Mouse (Mus musculus) adrenal gland, postnatal 4 days (tissue): ENCODE results near the gene Senp3. TPM values are rescaled to one million over a fixed set of nuclear protein-coding genes. Genes with fewer than 3 reads are reported as not detected.
"Not testable (repeated sequence)": the region's sequence is repeated elsewhere in the genome, so short reads cannot be mapped to it uniquely, and the experiment has no call there.

ENCODE experiments used
- DNase-seq, 2 experiments: peaks; one replicate each; pipeline ENCODE4 v3.0.0; 2021 to 2022; ENCODE audit warnings: low spot score in 2 of 2, mixed read lengths in 2 of 2
- microRNA-seq: library from miRNA; unstranded; fragments of <30 nt; microRNA quantifications from one replicate; pipeline ENCODE4 v1.2.0, GENCODE M21; 2021
- total RNA-seq, 2 experiments: library from RNA; stranded (reverse); gene quantifications; 2 replicates each; pipeline ENCODE4 v1.2.3; 2021

The Senp3 gene
- total RNA-seq, 2 experiments from 2014 or later = 86.6 to 90.7 TPM

DNA sequence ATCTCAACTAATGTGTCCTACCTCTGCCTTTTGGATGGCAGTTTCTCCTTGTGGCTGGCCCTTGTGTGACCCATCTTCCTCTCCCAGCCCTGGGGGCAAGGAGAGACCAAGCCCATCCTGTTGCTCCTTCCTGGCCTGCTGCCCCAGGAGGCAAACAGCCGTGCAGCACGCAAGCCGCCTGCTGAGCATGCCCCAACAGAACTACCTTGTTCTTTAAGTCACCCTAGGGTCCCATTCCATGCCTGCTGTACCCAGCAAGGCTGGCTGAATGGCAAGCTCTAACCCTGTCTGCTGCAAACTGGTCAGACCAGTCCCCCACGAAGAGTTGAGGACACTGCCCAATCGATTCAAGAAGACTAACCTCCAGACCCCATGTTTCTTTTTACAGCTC is 25.8 kb downstream of the Senp3 start:
- DNase-seq = no peak

DNA sequence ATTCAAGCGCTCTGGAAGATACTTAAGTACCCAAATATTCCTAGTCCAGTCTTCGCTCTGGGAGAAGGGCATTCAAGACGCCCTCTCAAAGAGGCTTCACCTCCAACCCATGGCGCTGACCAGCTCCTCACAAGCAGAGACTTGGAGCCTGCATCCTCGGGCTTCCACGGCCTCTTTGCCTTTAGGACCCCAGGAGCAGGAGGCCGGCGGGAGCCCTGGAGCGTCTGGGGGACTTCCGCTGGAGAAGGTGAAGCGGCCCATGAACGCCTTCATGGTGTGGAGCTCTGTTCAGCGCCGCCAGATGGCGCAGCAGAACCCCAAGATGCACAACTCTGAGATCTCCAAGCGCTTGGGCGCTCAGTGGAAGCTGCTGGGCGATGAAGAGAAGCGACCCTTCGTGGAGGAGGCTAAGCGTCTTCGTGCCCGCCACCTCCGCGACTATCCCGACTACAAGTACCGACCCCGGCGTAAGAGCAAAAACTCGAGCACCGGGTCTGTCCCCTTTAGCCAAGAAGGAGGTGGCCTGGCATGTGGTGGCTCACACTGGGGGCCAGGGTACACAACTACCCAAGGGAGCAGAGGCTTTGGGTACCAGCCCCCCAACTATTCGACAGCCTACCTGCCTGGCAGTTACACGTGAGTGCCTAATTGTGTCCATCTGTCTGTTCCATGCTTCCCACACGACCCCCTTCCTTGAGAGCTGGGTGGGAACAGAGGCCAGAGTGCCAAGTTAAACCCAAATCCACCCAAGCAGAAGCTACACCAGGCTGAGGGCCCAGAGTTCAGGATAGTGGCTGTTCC is 26.4 kb downstream of the Senp3 start, which contains the start of gene Sox15:
Sox15 (plus strand) TSS at position 51 of the 801 bp plus-strand sequence.
- DNase-seq = no peak

DNA sequence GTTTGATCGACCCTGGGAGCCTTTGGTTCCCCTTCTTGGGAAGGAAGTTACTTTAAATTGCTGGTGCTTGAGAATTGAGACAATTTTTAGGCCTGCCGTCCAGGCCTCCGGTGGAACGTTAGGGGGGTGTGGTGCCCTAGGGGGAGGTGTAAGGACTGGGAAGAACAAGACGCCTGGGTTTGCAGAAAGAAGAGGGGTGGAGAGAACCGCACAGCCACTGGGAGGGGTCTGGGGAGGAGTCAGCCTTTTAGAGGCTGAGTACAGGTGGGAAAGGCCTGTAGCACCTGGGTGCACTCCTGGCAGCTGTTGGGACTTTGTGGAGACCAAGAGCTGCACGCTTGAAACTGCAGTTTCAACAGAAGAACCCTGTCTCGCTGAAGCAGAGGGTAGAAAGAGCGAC is 27.1 kb downstream of the Senp3 start:
- no peak for DNase-seq

DNA sequence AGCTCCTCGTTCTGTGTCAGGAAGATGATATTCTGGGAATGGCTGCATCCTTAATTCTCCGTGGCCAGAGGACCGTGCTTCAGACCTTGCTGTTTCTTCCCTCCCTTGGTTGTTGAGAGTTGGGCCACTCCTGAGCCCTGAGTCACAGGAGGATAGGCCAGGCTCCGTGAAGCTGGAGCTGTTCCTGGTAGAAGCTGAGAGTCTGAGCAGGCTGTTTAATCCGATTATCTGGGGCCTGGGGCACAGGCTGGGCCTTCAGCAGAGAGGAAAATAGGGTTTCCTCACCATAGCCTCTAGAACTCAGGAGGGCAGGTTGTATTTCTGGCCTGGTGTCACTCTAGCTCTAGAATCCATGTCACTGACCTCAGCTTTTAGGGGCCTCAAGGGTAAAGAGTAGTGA is 28.5 kb downstream of the Senp3 start:
- DNase-seq = no peak

DNA sequence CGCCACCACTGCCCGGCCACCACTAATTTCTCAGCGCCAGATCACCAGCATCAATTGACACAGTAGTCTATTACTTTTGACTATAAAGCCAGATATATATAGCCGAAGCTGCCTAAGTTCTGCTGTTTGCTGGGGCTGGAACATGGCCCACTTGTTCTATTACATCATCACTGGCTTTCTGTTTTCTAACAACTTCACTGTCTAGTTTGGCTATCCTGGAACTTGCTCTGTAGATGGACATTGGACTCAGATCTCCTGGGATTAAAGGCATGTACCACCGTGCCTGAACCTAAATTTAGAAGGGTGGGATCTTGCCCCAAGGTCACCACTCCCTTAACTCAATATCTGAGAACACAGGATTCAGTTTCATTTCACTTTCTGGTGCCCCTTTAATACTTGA is 36.0 kb downstream of the Senp3 start:
- DNase-seq = no peak

DNA sequence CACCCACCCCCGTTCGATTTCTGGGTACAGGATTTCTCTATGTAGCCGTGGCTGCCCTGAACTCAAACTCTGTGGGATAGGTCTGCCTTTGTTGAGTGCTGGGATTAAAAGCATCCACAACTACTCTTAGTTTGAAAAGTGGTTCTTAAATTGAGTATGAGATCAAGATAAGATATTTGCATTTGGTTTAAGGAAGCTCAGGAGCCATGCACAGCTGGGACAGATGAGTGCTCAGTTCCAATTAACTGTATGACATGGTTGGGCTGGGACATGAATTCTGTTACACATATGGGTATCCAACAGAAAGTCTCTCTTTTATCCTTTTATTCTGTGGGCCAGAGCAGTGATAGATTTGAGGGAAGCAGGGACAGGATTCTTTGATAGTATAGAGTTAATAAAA is 46.4 kb downstream of the Senp3 start:
- no peak for DNase-seq

DNA sequence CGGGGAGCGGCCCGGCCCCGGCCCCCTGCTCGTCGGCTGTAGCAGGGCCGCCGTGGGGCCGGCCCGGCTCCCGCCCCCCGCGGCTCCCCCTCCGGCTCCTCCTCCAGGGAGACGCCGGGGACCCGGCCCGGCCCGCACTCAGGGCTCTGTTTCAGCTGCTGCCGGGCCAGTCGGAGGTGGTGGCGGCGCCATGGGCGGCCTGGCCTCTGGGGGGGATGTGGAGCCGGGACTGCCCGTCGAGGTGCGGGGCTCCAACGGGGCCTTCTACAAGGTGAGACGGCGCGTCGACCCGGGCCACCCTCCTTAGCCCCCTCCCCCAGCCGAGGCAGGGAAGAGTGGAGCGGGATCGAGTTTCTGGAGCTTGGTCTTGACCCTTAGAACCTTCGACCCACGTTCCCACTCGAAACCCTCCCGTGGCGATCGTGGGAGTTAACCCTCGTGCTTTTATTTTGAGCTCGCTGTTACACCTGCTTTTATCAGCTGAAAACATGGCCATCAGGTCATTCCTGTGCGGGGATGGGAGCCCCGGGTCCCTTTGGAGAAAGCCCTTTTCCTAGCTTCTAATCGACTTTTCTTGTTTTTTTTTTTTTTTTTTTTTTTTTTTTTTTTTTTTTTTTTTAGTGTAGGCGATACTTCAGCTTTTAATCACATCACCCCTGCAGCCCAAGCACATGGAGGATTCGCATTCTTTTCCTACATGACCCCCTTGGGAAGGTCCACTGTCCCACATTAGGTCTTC is 48.6 kb downstream of the Senp3 start:
- DNase-seq = peak in 1 of 2 experiments; percentile 52

DNA sequence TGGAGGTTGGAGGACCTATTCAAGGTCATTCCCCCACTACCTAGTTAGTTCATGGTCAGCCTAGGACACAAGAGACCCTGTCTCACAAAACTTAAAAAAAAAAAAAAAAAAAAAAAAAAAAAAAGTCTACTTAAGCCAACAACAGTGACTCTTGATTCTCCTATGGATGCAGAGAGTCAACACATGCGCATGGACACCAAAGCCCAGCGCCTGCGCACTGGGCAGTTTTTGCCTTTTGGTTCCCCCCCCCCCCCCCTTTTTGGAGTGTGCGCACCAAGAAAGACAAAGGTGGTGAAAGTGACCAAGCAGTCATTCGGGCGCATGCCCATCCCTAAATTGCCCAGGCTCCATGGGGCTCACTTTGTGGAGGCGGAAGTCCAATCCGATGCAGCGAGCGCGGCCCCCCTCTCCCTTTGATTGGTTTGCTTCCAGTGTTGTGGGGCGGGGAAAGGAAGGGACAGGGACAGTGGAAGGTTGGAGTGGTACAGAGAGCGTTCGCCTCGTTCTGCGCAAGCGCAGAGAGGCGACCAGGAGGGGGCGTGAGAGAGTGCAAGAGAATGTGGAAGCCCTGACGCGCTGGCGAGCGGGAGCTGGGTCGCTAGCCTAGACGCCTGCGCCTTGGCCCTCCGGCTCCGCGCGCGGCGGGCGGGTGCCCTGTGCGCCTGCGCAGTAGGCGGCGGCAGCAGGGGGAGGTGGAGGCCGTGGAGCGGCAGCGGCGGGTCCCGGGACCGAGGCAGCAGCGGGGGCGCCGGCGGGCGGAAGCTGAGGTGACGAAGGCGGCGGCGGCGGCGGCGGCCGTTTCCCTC is 49.4 kb downstream of the Senp3 start, which contains the start of gene Fxr2:
Fxr2 (plus strand) TSS at position 707 of the 806 bp plus-strand sequence.
- peak; percentile 99 to 100 for DNase-seq

DNA sequence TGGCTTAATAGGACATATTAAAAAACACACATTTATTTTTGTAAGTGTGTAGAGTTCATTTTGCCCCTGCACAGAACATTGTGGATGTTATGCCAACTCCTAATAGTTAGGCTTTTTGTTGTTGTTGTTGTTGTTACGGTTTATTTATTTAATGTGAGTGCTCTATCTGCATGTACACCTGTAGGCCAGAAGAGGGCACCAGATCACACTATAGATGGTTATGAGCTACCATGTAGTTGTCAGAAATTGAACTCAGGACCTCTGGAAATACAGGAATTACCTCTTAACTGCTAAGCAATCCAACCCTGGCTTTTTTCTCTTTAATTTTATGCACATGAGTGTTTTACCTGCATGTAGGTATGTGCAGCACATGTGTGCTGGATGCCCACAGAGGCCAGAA is 52.1 kb downstream of the Senp3 start:
- no peak for DNase-seq

DNA sequence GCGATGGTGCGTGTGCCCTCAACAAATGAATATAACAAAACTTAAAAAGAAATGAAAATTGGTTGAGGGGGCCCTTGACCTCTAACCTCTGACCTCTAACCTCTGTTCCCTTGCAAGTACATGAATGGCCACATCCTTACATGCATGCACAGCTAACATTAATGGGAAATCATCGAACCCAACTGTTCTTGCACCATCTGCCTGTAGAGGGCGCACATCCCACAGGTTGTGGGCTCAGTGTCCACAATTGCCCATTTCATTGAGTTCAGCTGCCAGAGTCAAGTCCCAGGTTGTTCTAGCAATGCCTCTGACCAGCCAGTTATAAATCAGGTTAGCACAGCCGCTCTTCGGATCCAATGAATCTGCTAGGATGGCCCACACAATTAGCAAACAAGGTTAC is 53.6 kb downstream of the Senp3 start:
- DNase-seq = peak in 1 of 2 experiments; percentile 50

DNA sequence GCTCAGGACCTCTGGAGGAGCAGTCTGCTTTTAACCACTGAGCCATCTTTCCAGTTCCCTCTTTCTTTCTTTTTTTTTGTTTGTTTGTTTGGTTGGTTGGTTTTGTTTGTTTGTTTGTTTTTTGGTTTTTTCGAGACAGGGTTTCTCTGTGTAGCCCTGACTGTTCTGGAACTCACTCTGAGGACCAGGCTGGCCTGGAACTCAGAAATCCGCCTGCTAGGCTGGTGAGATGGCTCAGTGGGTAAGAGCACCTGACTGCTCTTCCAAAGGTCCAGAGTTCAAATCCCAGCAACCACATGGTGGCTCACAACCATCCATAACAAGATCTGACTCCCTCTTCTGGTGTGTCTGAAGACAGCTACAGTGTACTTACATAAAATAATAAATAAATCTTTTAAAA is 57.5 kb downstream of the Senp3 start:
- not testable (repeated sequence) for DNase-seq

Small RNAs within 50 kb of the gene (microRNA-seq; reads per million reads assigned to microRNA genes)
- gene Mir1934 (3.7 reads per million, percentile 10 among the genes with 10 or more reads in this experiment), gene Mir467f (not detected)

Other genes with a start within 250 kb of the Senp3 start
- gene Dnah2, start 133.0 kb downstream of the Senp3 start, total RNA-seq = 1 to 10 TPM; 1.1 to 1.7 TPM
- gene Efnb3, start 121.9 kb downstream of the Senp3 start, total RNA-seq = 1 to 10 TPM; 9.4 to 9.6 TPM
- gene Wrap53, start 101.8 kb downstream of the Senp3 start, total RNA-seq = 10 to 100 TPM; 13.0 to 13.1 TPM
- gene Trp53, start 101.7 kb downstream of the Senp3 start, total RNA-seq = 100 to 1,000 TPM in 1 of 2 experiments, 10 to 100 TPM in 1; 92.4 to 101 TPM
- 10 to 100 TPM; 74.6 to 83.4 TPM for gene Atp1b2, start 76.1 kb downstream of the Senp3 start, total RNA-seq
- gene Shbg, start 64.2 kb downstream of the Senp3 start, total RNA-seq = under 1 TPM in 1 of 2 experiments, not detected in 1; 0.59 TPM
- 10 to 100 TPM; 18.3 to 20.9 TPM for gene Sat2, start 60.1 kb downstream of the Senp3 start, total RNA-seq
- gene Fxr2, start 49.1 kb downstream of the Senp3 start, total RNA-seq = 100 to 1,000 TPM in 1 of 2 experiments, 10 to 100 TPM in 1; 89.3 to 111 TPM
- gene Sox15, start 26.8 kb downstream of the Senp3 start, total RNA-seq = under 1 TPM; 0.62 to 0.73 TPM
- 100 to 1,000 TPM; 107 to 119 TPM for gene Mpdu1, start 19.4 kb downstream of the Senp3 start, total RNA-seq
- gene Cd68, start 15.9 kb downstream of the Senp3 start, total RNA-seq = 10 to 100 TPM; 11.9 to 12.5 TPM
- 100 to 1,000 TPM; 640 to 673 TPM for gene Eif4a1, start 9.7 kb downstream of the Senp3 start, total RNA-seq
- gene Tnfsf13, start 3.7 kb upstream of the Senp3 start, total RNA-seq = 1 to 10 TPM; 4.2 to 5.2 TPM
- gene Tnfsf12, start 13.8 kb upstream of the Senp3 start, total RNA-seq = 10 to 100 TPM; 23.0 to 23.1 TPM
- 1 to 10 TPM; 3.1 to 4.6 TPM for gene Tnfsfm13, start 14.0 kb upstream of the Senp3 start, total RNA-seq
- 100 to 1,000 TPM in 1 of 2 experiments, 10 to 100 TPM in 1; 92.4 to 108 TPM for gene Polr2a, start 76.6 kb upstream of the Senp3 start, total RNA-seq
- gene Slc35g3, start 79.9 kb upstream of the Senp3 start, total RNA-seq = not detected
- 10 to 100 TPM; 48.5 to 58.3 TPM for gene Zbtb4, start 83.8 kb upstream of the Senp3 start, total RNA-seq
- gene Chrnb1, start 113.9 kb upstream of the Senp3 start, total RNA-seq = 1 to 10 TPM; 3.6 to 4.0 TPM
- gene Fgf11, start 119.8 kb upstream of the Senp3 start, total RNA-seq = 1 to 10 TPM; 3.4 to 4.8 TPM
- 1 to 10 TPM in 1 of 2 experiments, under 1 TPM in 1; 0.76 to 1.4 TPM for gene Tmem102, start 123.5 kb upstream of the Senp3 start, total RNA-seq
- gene Gm39566, start 133.2 kb upstream of the Senp3 start, total RNA-seq = not detected
- gene Spem2, start 136.4 kb upstream of the Senp3 start, total RNA-seq = not detected
- not detected for gene Spem1, start 140.1 kb upstream of the Senp3 start, total RNA-seq
- gene Nlgn2, start 155.7 kb upstream of the Senp3 start, total RNA-seq = 10 to 100 TPM; 33.6 to 35.2 TPM
- gene Tmem256, start 156.4 kb upstream of the Senp3 start, total RNA-seq = 100 to 1,000 TPM; 141 to 143 TPM
- 10 to 100 TPM; 76.6 to 77.9 TPM for gene Plscr3, start 164.3 kb upstream of the Senp3 start, total RNA-seq
- 1 to 10 TPM in 1 of 2 experiments, under 1 TPM in 1; 0.17 to 1.7 TPM for gene Tnk1, start 176.6 kb upstream of the Senp3 start, total RNA-seq
- gene Tmem95, start 195.9 kb upstream of the Senp3 start, total RNA-seq = not detected
- gene Kctd11, start 199.3 kb upstream of the Senp3 start, total RNA-seq = 1 to 10 TPM; 3.4 to 4.1 TPM
- 1 to 10 TPM; 1.4 to 1.7 TPM for gene Acap1, start 213.5 kb upstream of the Senp3 start, total RNA-seq
- gene 2810408A11Rik, start 218.9 kb upstream of the Senp3 start, total RNA-seq = 1 to 10 TPM; 4.8 to 5.6 TPM
- 10 to 100 TPM; 45.9 to 53.3 TPM for gene Neurl4, start 219.0 kb upstream of the Senp3 start, total RNA-seq
- 10 to 100 TPM; 60.0 to 67.0 TPM for gene Gps2, start 231.8 kb upstream of the Senp3 start, total RNA-seq
- 100 to 1,000 TPM; 598 to 600 TPM for gene Eif5a, start 239.9 kb upstream of the Senp3 start, total RNA-seq